Mouse (Mus musculus): ENCODE results near the gene Gal3st1. TPM values are rescaled to one million over a fixed set of nuclear protein-coding genes. Genes with fewer than 3 reads are reported as not detected.
A peak's percentile ranks its signal among the peaks of the same experiment; 100 is the strongest.

Gene Gal3st1
- total and polyA plus RNA-seq, 3 experiments, result 0.08 TPM; not detected in 2

GRCm38 (mm10) chr11:4035116-4035892 is 51.9 kb downstream of the Gal3st1 start:
- H3K4me3 ChIP-seq (replicated peaks in 1 of 3; ENCODE audit: low read depth in 2 of 3, low read length in 2 of 3, poor library complexity in 1 of 3), result peak overlapping the region in 1 of 3 experiments; percentile 17
- no peaks in the 10 kb centered on the region for H3K79me2 ChIP-seq (replicated peaks; ENCODE audit: control insufficient read depth, extremely low read depth, insufficient read depth, poor library complexity, severe bottlenecking)
- peaks cover 21 to 60% of the 10 kb centered on the region in 2 experiments for H3K4me1 ChIP-seq (ENCODE audit: control insufficient read depth in 1 of 2, insufficient read depth in 2 of 2)
- H3K27ac ChIP-seq (ENCODE audit: insufficient read depth, low read depth), result peak overlapping the region; percentile 94
- peak overlapping the region; percentile 85 for H3K4me2 ChIP-seq (ENCODE audit: insufficient read depth, low read depth, poor library complexity, severe bottlenecking)
- in situ Hi-C loops (cut with MboI; ENCODE audit: low pct_ligation_motif_present, low pct_unique_long_range_greater_than_20kb, low sequenced_read_pairs) (no loop called here), dilution Hi-C loops (cut with MboI; ENCODE audit: extremely low pct_ligation_motif_present, extremely low pct_unique_long_range_greater_than_20kb, low sequenced_read_pairs) (no loop called here)
- no peak overlapping the region; the same call in 1 of the 2 replicates for H3K9ac ChIP-seq (ENCODE audit: insufficient read depth, low read depth)
- DNase-seq (ENCODE audit: extremely low read depth), result peak; percentile 24
- no peaks in the 10 kb centered on the region for H3K36me3 ChIP-seq (replicated peaks in 1 of 2; ENCODE audit: control insufficient read depth in 1 of 2, insufficient read depth in 1 of 2, low read length in 1 of 2)
- TF ChIP-seq MAZ (IDR thresholded peaks at IDR 0.05; ENCODE audit: low read depth, low read length) (0 out of 2 replicates have a peak, but pooled peaks have one; percentile 16), SMC3 (IDR thresholded peaks at IDR 0.05; ENCODE audit: low read depth, low read length) (no peak), EP300 (IDR thresholded peaks at IDR 0.05; ENCODE audit: low read length) (no peak), ELF1 (IDR thresholded peaks at IDR 0.05; ENCODE audit: low read depth, low read length) (peak; percentile 7; the same call in 1 of the 2 replicates)
- no peaks in the 10 kb centered on the region for H3K27me3 ChIP-seq (replicated peaks)
- no peaks in the 10 kb centered on the region for H3K9me3 ChIP-seq (replicated peaks; ENCODE audit: low read length)

DNA sequence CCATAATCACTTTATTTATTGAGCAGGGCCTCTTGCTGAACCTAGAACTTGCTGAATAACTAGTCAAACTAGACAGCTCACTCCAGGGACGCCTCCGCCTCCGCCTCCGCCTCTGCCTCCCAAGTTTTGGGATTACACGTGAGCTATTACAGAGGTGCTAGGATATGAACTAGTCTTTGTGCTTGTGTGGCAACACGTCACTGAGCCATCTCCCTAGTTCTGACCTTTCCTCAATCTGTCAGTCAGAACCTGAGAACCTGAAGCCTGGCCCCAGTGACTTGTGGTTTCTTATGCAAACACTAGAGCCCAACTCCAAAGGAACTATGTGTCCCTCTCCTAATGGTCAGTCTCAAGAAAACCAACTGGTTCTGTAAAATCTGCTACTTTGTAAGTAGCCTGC is 52.5 kb downstream of the Gal3st1 start:
- H3K4me1 ChIP-seq (ENCODE audit: control insufficient read depth in 1 of 2, insufficient read depth in 2 of 2), result peaks cover 21 to 60% of the 10 kb centered on the region in 2 experiments
- H3K9me3 ChIP-seq (replicated peaks; ENCODE audit: low read length), result no peaks in the 10 kb centered on the region
- in situ Hi-C loops (cut with MboI; ENCODE audit: low pct_ligation_motif_present, low pct_unique_long_range_greater_than_20kb, low sequenced_read_pairs) (no loop called here), dilution Hi-C loops (cut with MboI; ENCODE audit: extremely low pct_ligation_motif_present, extremely low pct_unique_long_range_greater_than_20kb, low sequenced_read_pairs) (no loop called here)
- H3K9ac ChIP-seq (ENCODE audit: insufficient read depth, low read depth), result peak overlapping the region; percentile 11
- peak overlapping the region; percentile 94 for H3K27ac ChIP-seq (ENCODE audit: insufficient read depth, low read depth)
- H3K36me3 ChIP-seq (replicated peaks in 1 of 2; ENCODE audit: control insufficient read depth in 1 of 2, insufficient read depth in 1 of 2, low read length in 1 of 2), result no peaks in the 10 kb centered on the region
- DNase-seq (ENCODE audit: extremely low read depth), result peak; percentile 60
- peak overlapping the region; percentile 85 for H3K4me2 ChIP-seq (ENCODE audit: insufficient read depth, low read depth, poor library complexity, severe bottlenecking)
- peak overlapping the region in 1 of 3 experiments; percentile 0 for H3K4me3 ChIP-seq (replicated peaks in 1 of 3; ENCODE audit: low read depth in 2 of 3, low read length in 2 of 3, poor library complexity in 1 of 3)
- no peaks in the 10 kb centered on the region for H3K79me2 ChIP-seq (replicated peaks; ENCODE audit: control insufficient read depth, extremely low read depth, insufficient read depth, poor library complexity, severe bottlenecking)
- H3K27me3 ChIP-seq (replicated peaks), result no peaks in the 10 kb centered on the region
- TF ChIP-seq BHLHE40 (IDR thresholded peaks at IDR 0.05; ENCODE audit: low read depth, low read length), result peak; percentile 53
- TF ChIP-seq ZKSCAN1 (IDR thresholded peaks at IDR 0.05; ENCODE audit: borderline replicate concordance, low read depth, low read length), result no peak
- no peak for TF ChIP-seq USF1 (IDR thresholded peaks at IDR 0.05; ENCODE audit: low read depth, low read length)
- no peak; the same call in 1 of the 2 replicates for TF ChIP-seq ZMIZ1 (IDR thresholded peaks at IDR 0.05; ENCODE audit: low read depth, low read length)
- no peak for TF ChIP-seq ZNF384 (IDR thresholded peaks at IDR 0.05; ENCODE audit: low read depth, low read length)
- TF ChIP-seq MAZ (IDR thresholded peaks at IDR 0.05; ENCODE audit: low read depth, low read length), result 0 out of 2 replicates have a peak, but pooled peaks have one; percentile 7
- no peak for TF ChIP-seq JUN (IDR thresholded peaks at IDR 0.05; ENCODE audit: insufficient read depth, low read depth, low read length)
- peak; percentile 7; the same call in 1 of the 2 replicates for TF ChIP-seq EP300 (IDR thresholded peaks at IDR 0.05; ENCODE audit: low read length)
- TF ChIP-seq SMC3 (IDR thresholded peaks at IDR 0.05; ENCODE audit: low read depth, low read length), result no peak
- no peak; the same call in 1 of the 2 replicates for TF ChIP-seq MAFK (IDR thresholded peaks at IDR 0.05; ENCODE audit: insufficient replicate concordance, low read length)
- no peak for TF ChIP-seq CHD1 (IDR thresholded peaks at IDR 0.05; ENCODE audit: low read depth, low read length)
- TF ChIP-seq KAT2A (IDR thresholded peaks at IDR 0.05; ENCODE audit: insufficient replicate concordance, low read length), result no peak
- TF ChIP-seq POLR2A (IDR thresholded peaks at IDR 0.05; ENCODE audit: low read depth, low read length), result peak; percentile 27
- TF ChIP-seq JUND (conservative IDR thresholded peaks at IDR 0.05; ENCODE audit: low read depth, low read length), result no peak; the same call in 1 of the 2 replicates
- TF ChIP-seq CHD2 (IDR thresholded peaks at IDR 0.05; ENCODE audit: low read length), result no peak; the same call in 1 of the 2 replicates
- no peak for TF ChIP-seq GABPA (IDR thresholded peaks at IDR 0.05; ENCODE audit: insufficient replicate concordance, low read depth, low read length)
- TF ChIP-seq UBTF (IDR thresholded peaks at IDR 0.05; ENCODE audit: low read depth, low read length), result no peak
- TF ChIP-seq MAX (IDR thresholded peaks at IDR 0.05; ENCODE audit: low read length), result no peak
- no peak; the same call in 1 of the 2 replicates for TF ChIP-seq ELF1 (IDR thresholded peaks at IDR 0.05; ENCODE audit: low read depth, low read length)
- TF ChIP-seq PAX5 (IDR thresholded peaks at IDR 0.05; ENCODE audit: low read length), result no peak
- TF ChIP-seq USF2 (conservative IDR thresholded peaks at IDR 0.05; ENCODE audit: low read depth, low read length), result no peak
- TF ChIP-seq HCFC1 (IDR thresholded peaks at IDR 0.05; ENCODE audit: low read depth, low read length), result no peak
- TF ChIP-seq IRF4 (IDR thresholded peaks at IDR 0.05; ENCODE audit: low read depth, low read length), result peak; percentile 34; the same call in 1 of the 2 replicates
- no peak for TF ChIP-seq CTCF (conservative IDR thresholded peaks at IDR 0.05 in 1 of 2, IDR thresholded peaks at IDR 0.05 in 1 of 2; ENCODE audit: low read depth in 2 of 2, low read length in 2 of 2)
- no peak for TF ChIP-seq NELFE (IDR thresholded peaks at IDR 0.05; ENCODE audit: low read depth, low read length)
- no peak for TF ChIP-seq POLR2AphosphoS2 (IDR thresholded peaks at IDR 0.05; ENCODE audit: low read depth, low read length)
- no peak for TF ChIP-seq RAD21 (IDR thresholded peaks at IDR 0.05; ENCODE audit: low read depth, low read length)
- TF ChIP-seq ETS1 (conservative IDR thresholded peaks at IDR 0.05; ENCODE audit: low read depth, low read length), result no peak
- peak; percentile 48; the same call in 1 of the 2 replicates for TF ChIP-seq TCF12 (IDR thresholded peaks at IDR 0.05; ENCODE audit: low read depth, low read length)
- TF ChIP-seq E2F4 (IDR thresholded peaks at IDR 0.05; ENCODE audit: insufficient replicate concordance, low read depth, low read length), result no peak
